Mouse (Mus musculus) hindbrain, embryonic 14.5 days (tissue): Measurements from ENCODE around the gene Irf4. TPM values are rescaled to one million over a fixed set of nuclear protein-coding genes. Genes with fewer than 3 reads are reported as not detected.

Source experiments
- ATAC-seq: fragments of 200-750 bp; cut with Nextera tagmentation; 2 replicates; pipeline ENCODE4 v1.8.0; 2017; ENCODE audit warnings: moderate number of reproducible peaks, mild to moderate bottlenecking, moderate TSS enrichment, moderate library complexity; ENCODE audit not compliant: low FRiP score
- DNase-seq: peaks from one replicate; pipeline ENCODE4 v3.0.0-alpha.2; 2015; ENCODE audit warnings: low spot score
- H3K27ac ChIP-seq: fragments of 300-500 bp; sonication (generic); 2 replicates; pipeline ENCODE4 v1.5.1; 2014; ENCODE audit warnings: mild to moderate bottlenecking, moderate library complexity
- H3K27me3 ChIP-seq: fragments of 300-500 bp; sonication (generic); 2 replicates; pipeline ENCODE4 v1.6.1; 2014; ENCODE audit warnings: mild to moderate bottlenecking, low read length, mixed read lengths; ENCODE audit not compliant: control insufficient read depth, insufficient read depth
- H3K36me3 ChIP-seq: fragments of 300-500 bp; sonication (generic); replicated peaks from 2 replicates; pipeline ENCODE4 v1.6.1; 2014; ENCODE audit not compliant: control insufficient read depth, insufficient read depth
- H3K4me1 ChIP-seq: fragments of 300-500 bp; sonication (generic); replicated peaks from 2 replicates; pipeline ENCODE4 v1.6.1; 2014; ENCODE audit warnings: antibody characterized with exemption, low read length, mixed read lengths; ENCODE audit not compliant: control insufficient read depth, insufficient read depth
- H3K4me2 ChIP-seq: fragments of 300-500 bp; sonication (generic); replicated peaks from 2 replicates; pipeline ENCODE4 v1.6.1; 2014; ENCODE audit warnings: mild to moderate bottlenecking, moderate library complexity
- H3K4me3 ChIP-seq: fragments of 300-500 bp; sonication (generic); replicated peaks from 2 replicates; pipeline ENCODE4 v1.5.1; 2014; ENCODE audit warnings: mild to moderate bottlenecking, low read length
- H3K9ac ChIP-seq: fragments of 300-500 bp; sonication (generic); 2 replicates; pipeline ENCODE4 v1.6.1; 2014
- H3K9me3 ChIP-seq: fragments of 300-500 bp; sonication (generic); 2 replicates; pipeline ENCODE4 v1.6.1; 2016; ENCODE audit warnings: low read length; ENCODE audit not compliant: control insufficient read depth
- WGBS: fragments of 180-500 bp; shearing (Covaris S2); extraction: QIAGEN DNeasy Blood & Tissue Kit; methylation state at CpG from one replicate; pipeline ENCODE4 v1.1.7; 2014; 5-methylcytosine and 5-hydroxymethylcytosine counted together
- polyA plus RNA-seq: library from polyadenylated mRNA; unstranded; fragments of >200 nt; fragmentation: Nextera tagmentation; extraction: Ambion mirVana; gene quantifications from 2 replicates; pipeline ENCODE4 v1.2.1, GENCODE M21; 2014

The Irf4 gene
- polyA plus RNA-seq, 1 experiment from 2014 or later = 0.25 TPM

GRCm38 (mm10) chr13:30802336-30802955 is 53.4 kb downstream of the Irf4 start:
- no peaks in the 10 kb centered on the region for H3K27me3 ChIP-seq
- WGBS = 90% methylated on average over 5 of the region's 5 CpGs
- no peaks in the 10 kb centered on the region for H3K9me3 ChIP-seq
- no peak overlapping the region for H3K4me2 ChIP-seq
- H3K36me3 ChIP-seq = no peaks in the 10 kb centered on the region
- DNase-seq (no peak), ATAC-seq (no peak)
- no peak overlapping the region for H3K4me3 ChIP-seq
- H3K27ac ChIP-seq = no peak overlapping the region
- H3K9ac ChIP-seq = no peak overlapping the region
- H3K4me1 ChIP-seq = no peaks in the 10 kb centered on the region

GRCm38 (mm10) chr13:30809240-30809639 is 60.2 kb downstream of the Irf4 start:
- H3K27me3 ChIP-seq = no peaks in the 10 kb centered on the region
- H3K4me3 ChIP-seq = no peak overlapping the region
- DNase-seq (no peak), ATAC-seq (no peak)
- 0 out of 2 replicates have a peak, but pooled peaks cover 4% of the 10 kb centered on the region for H3K36me3 ChIP-seq
- 74% methylated on average over 7 of the region's 7 CpGs for WGBS
- H3K27ac ChIP-seq = no peak overlapping the region
- H3K4me1 ChIP-seq = no peaks in the 10 kb centered on the region
- no peak overlapping the region for H3K9ac ChIP-seq
- H3K4me2 ChIP-seq = no peak overlapping the region
- H3K9me3 ChIP-seq = no peaks in the 10 kb centered on the region

GRCm38 (mm10) chr13:30813464-30813863 is 64.4 kb downstream of the Irf4 start:
- no peak overlapping the region for H3K4me3 ChIP-seq
- 87% methylated on average over 5 of the region's 5 CpGs for WGBS
- ATAC-seq (no peak), DNase-seq (no peak)
- no peaks in the 10 kb centered on the region for H3K27me3 ChIP-seq
- H3K4me1 ChIP-seq = no peaks in the 10 kb centered on the region
- no peak overlapping the region for H3K4me2 ChIP-seq
- peaks cover 20% of the 10 kb centered on the region for H3K36me3 ChIP-seq
- no peak overlapping the region for H3K9ac ChIP-seq
- H3K27ac ChIP-seq = no peak overlapping the region
- H3K9me3 ChIP-seq = no peaks in the 10 kb centered on the region

GRCm38 (mm10) chr13:30814256-30814655 is 65.2 kb downstream of the Irf4 start:
- no peak overlapping the region for H3K4me2 ChIP-seq
- H3K9ac ChIP-seq = no peak overlapping the region
- ATAC-seq (no peak), DNase-seq (no peak)
- peaks cover 26% of the 10 kb centered on the region for H3K36me3 ChIP-seq
- H3K9me3 ChIP-seq = no peaks in the 10 kb centered on the region
- H3K4me1 ChIP-seq = no peaks in the 10 kb centered on the region
- no peak overlapping the region for H3K27ac ChIP-seq
- H3K4me3 ChIP-seq = no peak overlapping the region
- no peaks in the 10 kb centered on the region for H3K27me3 ChIP-seq
- WGBS = 89% methylated on average over 5 of the region's 5 CpGs

Other genes starting within 250 kb of the Irf4 start
- 312 and 319 TPM in 2 replicates for gene Uqcrfs1, start 203.9 kb upstream of the Irf4 start, polyA plus RNA-seq
- 33.1 and 34.9 TPM in 2 replicates for gene Dusp22, start 89.2 kb upstream of the Irf4 start, polyA plus RNA-seq
- gene Hus1b, start 198.5 kb downstream of the Irf4 start, polyA plus RNA-seq = not detected in 2 replicates
- 58.6 and 59.9 TPM in 2 replicates for gene Exoc2, start 224.9 kb downstream of the Irf4 start, polyA plus RNA-seq
- not detected in 2 replicates for gene Gm5447, start 225.0 kb downstream of the Irf4 start, polyA plus RNA-seq